Mouse (Mus musculus) common myeloid progenitor, adult 5-6 weeks (primary cell): ENCODE measurements around the gene Ptprh. TPM values are rescaled to one million over a fixed set of nuclear protein-coding genes. Genes with fewer than 3 reads are reported as not detected.
"Not testable (repeated sequence)": the region's sequence is repeated elsewhere in the genome, so short reads cannot be mapped to it uniquely, and the experiment has no call there.

Source experiments
- ATAC-seq: replicated peaks from 2 replicates; pipeline ENCODE4 v1.8.0; 2016; ENCODE audit warnings: low read depth, mild to moderate bottlenecking, moderate TSS enrichment, inconsistent platforms; ENCODE audit not compliant: poor library complexity, severe bottlenecking
- total RNA-seq: library from RNA; stranded (forward); fragments of 200-1000, 187-1606 nt; gene quantifications from 2 replicates; pipeline ENCODE4 v1.2.3, GENCODE M21; 2017

Gene Ptprh
- total RNA-seq, 1 experiment from 2014 or later = not detected

GRCm38 (mm10) chr7:4611511-4611910 is 7.7 kb upstream of the Ptprh start:
- ATAC-seq = no peak

- ATAC-seq = peak; percentile 39; the same call in 1 of the 2 replicates
Observed at GRCm38 (mm10) chr7:4608002-4608401, 4.2 kb upstream of the Ptprh start.

GRCm38 (mm10) chr7:4602969-4603368 is 872 bp downstream of the Ptprh start:
- no peak for ATAC-seq

GRCm38 (mm10) chr7:4597046-4597445 is 6.8 kb downstream of the Ptprh start:
- peak; percentile 81 for ATAC-seq

- ATAC-seq = peak; percentile 88
Observed at GRCm38 (mm10) chr7:4581481-4581880, 22.4 kb downstream of the Ptprh start.

GRCm38 (mm10) chr7:4572361-4572760 is 31.5 kb downstream of the Ptprh start:
- peak; percentile 95 for ATAC-seq

- ATAC-seq = no peak
Observed at GRCm38 (mm10) chr7:4562660-4563059, 41.2 kb downstream of the Ptprh start.

- ATAC-seq = no peak
Observed at GRCm38 (mm10) chr7:4557167-4557560, 46.7 kb downstream of the Ptprh start.

GRCm38 (mm10) chr7:4556256-4557166 is 47.3 kb downstream of the Ptprh start:
- peak; percentile 99 for ATAC-seq

- peak; percentile 46 for ATAC-seq
Observed at GRCm38 (mm10) chr7:4547221-4547641, 56.6 kb downstream of the Ptprh start, which contains the start of gene Syt5. Syt5 (minus strand) TSS chr7:4547541.

GRCm38 (mm10) chr7:4546591-4547131 is 57.2 kb downstream of the Ptprh start:
- peak; percentile 54 for ATAC-seq

- ATAC-seq = no peak
Observed at GRCm38 (mm10) chr7:4546050-4546449, 57.8 kb downstream of the Ptprh start.

GRCm38 (mm10) chr7:4542013-4542412 is 61.8 kb downstream of the Ptprh start:
- ATAC-seq = no peak

- ATAC-seq = no peak
Observed at GRCm38 (mm10) chr7:4541344-4541743, 62.5 kb downstream of the Ptprh start.

- no peak for ATAC-seq
Observed at GRCm38 (mm10) chr7:4539019-4539418, 64.8 kb downstream of the Ptprh start.

- ATAC-seq = no peak
Observed at GRCm38 (mm10) chr7:4537181-4537580, 66.7 kb downstream of the Ptprh start.

- ATAC-seq = no peak
Observed at GRCm38 (mm10) chr7:4536369-4536768, 67.5 kb downstream of the Ptprh start.

- ATAC-seq = peak; percentile 80
Observed at GRCm38 (mm10) chr7:4532005-4532729, 71.7 kb downstream of the Ptprh start, which contains the start of gene Dnaaf3. Dnaaf3 (minus strand) TSS chr7:4532453.

GRCm38 (mm10) chr7:4530166-4530565 is 73.7 kb downstream of the Ptprh start:
- not testable (repeated sequence) for ATAC-seq

- 0 out of 2 replicates have a peak, but pooled peaks have one; percentile 9 for ATAC-seq
Observed at GRCm38 (mm10) chr7:4527302-4527689, 76.5 kb downstream of the Ptprh start.
